Mouse (Mus musculus) cerebellum, adult 2 months (tissue): ENCODE results near the gene Dock9. TPM values are rescaled to one million over a fixed set of nuclear protein-coding genes. Genes with fewer than 3 reads are reported as not detected.
A peak's percentile ranks its signal among the peaks of the same experiment; 100 is the strongest.

ENCODE experiments used
- DNase-seq, 2 experiments: peaks; one replicate each; pipeline ENCODE4 v3.0.0; 2021
- H3K27ac ChIP-seq: fragments of 200-500 bp; 2 replicates; pipeline ENCODE4 v1.5.1; 2012; ENCODE audit warnings: low read length, control low read depth, inconsistent platforms; ENCODE audit not compliant: insufficient read depth
- H3K27me3 ChIP-seq: fragments of 200-500 bp; 2 replicates; pipeline ENCODE4 v1.6.1; 2012; ENCODE audit warnings: inconsistent platforms, mild to moderate bottlenecking, low read length, moderate library complexity; ENCODE audit not compliant: control insufficient read depth, insufficient read depth
- H3K4me1 ChIP-seq: fragments of 200-500 bp; 2 replicates; pipeline ENCODE4 v1.6.1; 2011; ENCODE audit warnings: low read length; ENCODE audit not compliant: control insufficient read depth, insufficient read depth
- H3K4me3 ChIP-seq: fragments of 200-500 bp; replicated peaks from 2 replicates; pipeline ENCODE3; 2011; ENCODE audit warnings: mild to moderate bottlenecking, low read depth, low read length, control low read depth; ENCODE audit not compliant: insufficient read depth
- CTCF ChIP-seq: fragments of 200-500 bp; IDR thresholded peaks from 2 replicates; pipeline ENCODE4 v1.5.1; 2011; ENCODE audit warnings: low read depth, mild to moderate bottlenecking, control low read depth, low read length, moderate library complexity, borderline replicate concordance; ENCODE audit not compliant: insufficient read depth
- POLR2A ChIP-seq: fragments of 200-500 bp; IDR thresholded peaks from 2 replicates; pipeline ENCODE4 v1.6.1; 2011; ENCODE audit warnings: low read length, control low read depth, borderline replicate concordance; ENCODE audit not compliant: insufficient read depth
- WGBS: fragments of 180-500 bp; shearing (Covaris S2); methylation state at CpG from one replicate; pipeline ENCODE4 v1.1.7; 2018; 5-methylcytosine and 5-hydroxymethylcytosine counted together
- polyA plus RNA-seq: library from polyadenylated mRNA; depleted of rRNA; stranded (reverse); fragments of >200 nt; gene quantifications from 2 replicates; pipeline ENCODE4 v1.2.3, GENCODE M21; 2012

Dock9 gene
- polyA plus RNA-seq, 1 experiment, result 140 TPM

- no peak for TF ChIP-seq POLR2A
- TF ChIP-seq CTCF, result no peak
- Histone ChIP-seq H3K27me3 (no peaks in the 10 kb centered on the region), H3K27ac (no peak overlapping the region), H3K4me3 (no peak overlapping the region), H3K4me1 (no peaks in the 10 kb centered on the region)
- no peak for DNase-seq
- 85% methylated on average over 3 of the region's 3 CpGs for WGBS
These were observed 263.1 kb downstream of the Dock9 start for GRCm38 (mm10) chr14:121534501-121534900.

GRCm38 (mm10) chr14:121530853-121531252 lies 266.8 kb downstream of the Dock9 start:
- no peak overlapping the region for H3K27ac ChIP-seq
- WGBS, result 81% methylated on average over 9 of the region's 9 CpGs
- DNase-seq, result no peak
- H3K4me3 ChIP-seq, result no peak overlapping the region
- no peaks in the 10 kb centered on the region for H3K4me1 ChIP-seq
- TF ChIP-seq CTCF (no peak), POLR2A (no peak)
- H3K27me3 ChIP-seq, result no peaks in the 10 kb centered on the region

- TF ChIP-seq POLR2A (no peak), CTCF (no peak)
- Histone ChIP-seq H3K4me3 (no peak overlapping the region), H3K27me3 (no peaks in the 10 kb centered on the region), H3K4me1 (no peaks in the 10 kb centered on the region), H3K27ac (no peak overlapping the region)
- 90% methylated on average over 3 of the region's 3 CpGs for WGBS
- no peak for DNase-seq
These were observed 269.8 kb downstream of the Dock9 start for GRCm38 (mm10) chr14:121527883-121528282.

GRCm38 (mm10) chr14:121527201-121527600 lies 270.4 kb downstream of the Dock9 start:
- H3K4me1 ChIP-seq, result no peaks in the 10 kb centered on the region
- TF ChIP-seq CTCF (no peak), POLR2A (no peak)
- WGBS, result 84% methylated on average over 1 of the region's 1 CpGs
- H3K4me3 ChIP-seq, result no peak overlapping the region
- DNase-seq, result no peak
- H3K27me3 ChIP-seq, result no peaks in the 10 kb centered on the region
- no peak overlapping the region for H3K27ac ChIP-seq

- DNase-seq, result peak in 1 of 2 experiments; percentile 31
- TF ChIP-seq POLR2A (no peak), CTCF (no peak)
- H3K27ac ChIP-seq, result no peak overlapping the region
- no peaks in the 10 kb centered on the region for H3K27me3 ChIP-seq
- H3K4me3 ChIP-seq, result no peak overlapping the region
- 38% methylated on average over 4 of the region's 4 CpGs for WGBS
- H3K4me1 ChIP-seq, result peaks cover 6% of the 10 kb centered on the region; the same call in 1 of the 2 replicates
These were observed 275.9 kb downstream of the Dock9 start for GRCm38 (mm10) chr14:121521709-121522108.

GRCm38 (mm10) chr14:121516881-121517280 lies 280.8 kb downstream of the Dock9 start:
- no peak overlapping the region for H3K4me3 ChIP-seq
- 88% methylated on average over 5 of the region's 5 CpGs for WGBS
- TF ChIP-seq POLR2A (no peak), CTCF (no peak)
- no peak for DNase-seq
- H3K27me3 ChIP-seq, result no peaks in the 10 kb centered on the region
- peaks cover 6% of the 10 kb centered on the region; the same call in 1 of the 2 replicates for H3K4me1 ChIP-seq
- no peak overlapping the region for H3K27ac ChIP-seq

GRCm38 (mm10) chr14:121508929-121509328 lies 288.7 kb downstream of the Dock9 start:
- Histone ChIP-seq H3K27ac (no peak overlapping the region), H3K4me1 (no peaks in the 10 kb centered on the region), H3K4me3 (no peak overlapping the region), H3K27me3 (no peaks in the 10 kb centered on the region; the same call in 1 of the 2 replicates)
- no peak for DNase-seq
- WGBS, result 80% methylated on average over 2 of the region's 2 CpGs
- TF ChIP-seq POLR2A (no peak), CTCF (no peak)

GRCm38 (mm10) chr14:121506336-121506735 lies 291.3 kb downstream of the Dock9 start:
- no peak for TF ChIP-seq CTCF
- no peak for TF ChIP-seq POLR2A
- no peaks in the 10 kb centered on the region; the same call in 1 of the 2 replicates for H3K27me3 ChIP-seq
- no peak for DNase-seq
- no peak overlapping the region for H3K4me3 ChIP-seq
- 45% methylated on average over 6 of the region's 6 CpGs for WGBS
- H3K4me1 ChIP-seq, result no peaks in the 10 kb centered on the region
- H3K27ac ChIP-seq, result no peak overlapping the region

- Histone ChIP-seq H3K27ac (no peak overlapping the region), H3K4me1 (no peaks in the 10 kb centered on the region), H3K4me3 (no peak overlapping the region), H3K27me3 (no peaks in the 10 kb centered on the region; the same call in 1 of the 2 replicates)
- no peak for DNase-seq
- WGBS, result 40% methylated on average over 9 of the region's 9 CpGs
- TF ChIP-seq POLR2A, result no peak
- no peak for TF ChIP-seq CTCF
These were observed 292.2 kb downstream of the Dock9 start for GRCm38 (mm10) chr14:121505485-121505860.
